Mouse (Mus musculus): Measurements from ENCODE around the gene Dapl1. TPM values are rescaled to one million over a fixed set of nuclear protein-coding genes. Genes with fewer than 3 reads are reported as not detected.

The Dapl1 gene
- 0.25 and 2.7 TPM in 2 replicates for polyA plus RNA-seq (2012; rRNA removed)

DNA sequence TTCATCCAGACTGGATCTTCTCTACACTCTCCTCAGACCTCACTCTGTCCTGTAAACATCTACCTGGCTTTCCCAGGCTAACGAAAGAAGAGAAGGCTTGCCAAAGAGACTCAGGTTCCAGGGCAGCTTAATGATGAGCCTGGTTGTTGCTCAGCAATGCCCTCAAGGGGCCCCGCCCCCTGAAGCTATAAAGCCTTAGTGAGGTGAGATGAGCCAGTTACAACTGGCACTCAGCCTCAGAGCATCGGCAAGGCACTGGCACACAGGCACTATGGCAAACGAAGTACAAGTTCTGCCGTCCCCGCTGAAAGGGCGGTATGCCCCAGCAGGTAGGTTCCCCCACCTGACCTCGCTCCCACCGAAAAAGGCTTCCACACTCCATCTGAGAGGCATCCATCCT, at the start of gene Dapl1:
Gene Dapl1, plus strand, starts transcription at position 216 of the 400 bp plus-strand sequence.
- TF ChIP-seq POLR2A (IDR thresholded peaks at IDR 0.05; ENCODE audit: borderline replicate concordance, extremely low read depth, low read depth, low read length), result no peak
- no peak for TF ChIP-seq CTCF (IDR thresholded peaks at IDR 0.05; ENCODE audit: insufficient read depth, low read length)
- no peak for DNase-seq

DNA sequence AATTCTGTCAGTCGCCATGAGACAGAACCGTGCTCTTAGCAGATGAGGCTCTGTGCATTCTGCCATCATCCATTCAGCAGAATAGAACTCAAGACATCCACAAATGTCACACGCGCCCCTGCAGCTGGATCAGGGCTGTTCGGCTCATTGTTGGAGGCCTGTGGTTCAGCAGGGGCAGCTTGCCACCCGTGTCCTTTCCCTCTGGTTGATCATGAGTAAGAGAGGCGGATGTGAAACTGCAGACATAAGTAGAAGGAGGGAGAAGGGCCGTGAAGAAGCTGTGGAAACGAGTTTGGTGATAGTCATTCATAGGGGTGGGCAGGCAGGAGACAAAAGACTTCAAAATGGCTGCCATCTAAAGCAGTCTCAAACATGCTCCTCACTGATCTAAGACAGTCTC, 49.6 kb upstream of the Dapl1 start:
- TF ChIP-seq CTCF (IDR thresholded peaks at IDR 0.05; ENCODE audit: insufficient read depth, low read length) (no peak), POLR2A (IDR thresholded peaks at IDR 0.05; ENCODE audit: borderline replicate concordance, extremely low read depth, low read depth, low read length) (no peak)
- DNase-seq, result no peak
- H3K4me3 ChIP-seq (replicated peaks; ENCODE audit: extremely low read depth, low read depth, low read length), result no peak overlapping the region
- WGBS, result 91% methylated on average over 9 of the region's 9 CpGs
- H3K4me1 ChIP-seq (ENCODE audit: control insufficient read depth, insufficient read depth, low read length), result peaks cover 5% of the 10 kb centered on the region; the same call in 1 of the 2 replicates

More for the DNA sequence above, at the start of gene Dapl1:
- WGBS, result 73% methylated on average over 9 of the region's 9 CpGs
- H3K4me3 ChIP-seq (replicated peaks; ENCODE audit: extremely low read depth, low read depth, low read length), result no peak within 1 kb of the TSS
- H3K4me1 ChIP-seq (ENCODE audit: control insufficient read depth, insufficient read depth, low read length), result no peaks in the 10 kb centered on the region

DNA sequence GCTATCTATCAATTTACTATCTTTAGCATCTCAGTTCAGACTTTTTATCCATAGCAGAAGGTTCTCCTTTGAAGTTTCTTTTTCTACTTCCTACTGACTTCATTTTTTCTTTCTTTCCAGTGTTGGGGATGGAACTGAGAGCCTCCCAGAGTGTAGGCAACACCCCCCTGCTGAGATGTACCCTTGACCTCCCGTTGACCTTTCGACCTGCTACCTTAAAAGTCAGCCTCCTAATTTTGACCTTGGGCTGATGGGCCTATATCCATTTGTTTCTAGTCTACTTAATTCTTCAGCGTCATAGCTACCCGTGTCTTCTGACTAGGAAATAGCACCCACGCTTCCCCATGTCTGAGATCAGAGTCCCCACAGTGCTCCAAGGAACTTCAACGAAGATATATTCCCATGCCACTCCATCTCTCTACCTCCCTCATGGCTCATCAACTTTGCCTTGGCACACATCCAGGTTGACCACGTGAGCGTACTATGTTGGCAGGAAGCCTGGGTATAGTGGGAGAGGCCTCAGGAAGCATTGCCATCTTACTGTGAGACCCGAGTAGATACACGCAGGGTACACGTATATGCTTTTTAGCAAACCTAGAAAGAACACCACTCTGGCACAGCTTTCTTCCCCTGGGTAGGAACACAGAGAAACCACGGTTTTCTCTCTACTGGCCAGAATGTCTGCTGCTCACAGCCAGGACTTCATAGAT, 46.6 kb upstream of the Dapl1 start:
- 32% methylated on average over 12 of the region's 12 CpGs for WGBS
- Histone ChIP-seq H3K4me3 (replicated peaks; ENCODE audit: extremely low read depth, low read depth, low read length) (no peak overlapping the region), H3K4me1 (ENCODE audit: control insufficient read depth, insufficient read depth, low read length) (peaks cover 5% of the 10 kb centered on the region; the same call in 1 of the 2 replicates)
- DNase-seq, result peak; percentile 72
- TF ChIP-seq CTCF (IDR thresholded peaks at IDR 0.05; ENCODE audit: insufficient read depth, low read length) (no peak), POLR2A (IDR thresholded peaks at IDR 0.05; ENCODE audit: borderline replicate concordance, extremely low read depth, low read depth, low read length) (no peak)

DNA sequence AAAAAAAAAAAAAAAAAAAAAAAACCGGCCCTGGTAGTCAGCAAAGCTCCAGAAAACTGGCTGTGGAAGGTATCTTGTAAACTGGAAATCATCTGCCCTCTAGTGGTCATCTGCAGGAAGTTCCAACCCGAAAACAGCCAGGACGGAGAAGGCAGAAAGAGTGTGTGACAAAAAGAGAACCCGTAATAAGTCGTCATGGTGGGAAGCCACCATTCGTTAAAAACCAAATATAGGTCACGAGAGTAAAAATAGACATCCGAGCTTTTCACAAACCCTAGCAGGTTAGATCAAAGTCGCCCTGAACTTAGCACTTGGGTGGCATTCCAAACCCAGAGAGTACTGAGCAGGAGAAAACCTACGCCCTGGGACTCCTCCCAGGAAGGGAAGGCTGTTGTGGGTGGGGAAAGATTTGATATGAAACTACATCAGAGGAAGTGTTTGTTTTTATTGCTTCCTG, 45.9 kb upstream of the Dapl1 start:
- TF ChIP-seq POLR2A (IDR thresholded peaks at IDR 0.05; ENCODE audit: borderline replicate concordance, extremely low read depth, low read depth, low read length), result 0 out of 2 replicates have a peak, but pooled peaks have one; percentile 29
- TF ChIP-seq CTCF (IDR thresholded peaks at IDR 0.05; ENCODE audit: insufficient read depth, low read length), result peak; percentile 47; the same call in 1 of the 2 replicates
- DNase-seq, result peak; percentile 48
- Histone ChIP-seq H3K4me1 (ENCODE audit: control insufficient read depth, insufficient read depth, low read length) (peaks cover 5% of the 10 kb centered on the region; the same call in 1 of the 2 replicates), H3K4me3 (replicated peaks; ENCODE audit: extremely low read depth, low read depth, low read length) (peak overlapping the region; percentile 3)
- 2% methylated on average over 10 of the region's 10 CpGs for WGBS

DNA sequence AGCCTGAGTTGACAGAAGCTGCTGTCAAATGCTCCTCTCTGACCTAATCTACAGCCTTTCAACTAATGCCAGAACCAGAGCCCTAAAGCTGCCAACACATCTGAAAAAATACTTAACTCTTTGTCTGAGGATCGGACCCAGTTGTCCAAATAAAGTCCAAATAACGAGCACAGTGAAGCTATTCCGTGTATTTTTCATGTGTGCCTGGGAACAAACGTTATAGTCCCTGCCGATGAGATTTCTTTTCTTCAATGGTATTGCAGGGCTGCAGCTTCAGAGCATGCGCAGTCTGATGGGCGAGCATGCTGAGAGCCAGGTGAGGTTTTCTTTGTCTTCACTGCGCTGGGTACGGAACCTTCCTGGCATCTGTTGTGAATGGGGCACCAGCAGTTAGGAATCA, 44.6 kb upstream of the Dapl1 start:
- no peak for DNase-seq
- Histone ChIP-seq H3K4me1 (ENCODE audit: control insufficient read depth, insufficient read depth, low read length) (peaks cover 5% of the 10 kb centered on the region; the same call in 1 of the 2 replicates), H3K4me3 (replicated peaks; ENCODE audit: extremely low read depth, low read depth, low read length) (no peak overlapping the region)
- WGBS, result 72% methylated on average over 9 of the region's 9 CpGs
- TF ChIP-seq CTCF (IDR thresholded peaks at IDR 0.05; ENCODE audit: insufficient read depth, low read length) (no peak), POLR2A (IDR thresholded peaks at IDR 0.05; ENCODE audit: borderline replicate concordance, extremely low read depth, low read depth, low read length) (no peak)

DNA sequence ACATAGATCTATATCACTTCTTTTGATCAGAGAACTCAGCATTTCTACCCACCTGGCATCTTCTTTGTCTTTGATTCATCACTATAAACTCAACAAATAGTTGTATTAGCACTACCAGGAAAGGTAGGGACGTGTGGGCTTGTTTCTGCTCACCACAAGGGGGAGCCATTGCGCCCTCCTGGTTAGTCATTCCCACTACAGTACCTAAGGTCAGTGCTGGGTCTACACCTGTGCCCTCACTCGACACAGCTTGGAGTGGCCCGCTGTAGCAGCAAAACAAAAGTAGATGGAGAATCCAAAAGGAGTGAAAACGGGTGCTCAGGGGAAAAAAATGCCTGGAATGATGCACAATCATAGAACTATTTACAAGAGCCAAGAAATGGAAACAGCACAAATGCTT, 44.0 kb upstream of the Dapl1 start:
- peak; percentile 93 for TF ChIP-seq CTCF (IDR thresholded peaks at IDR 0.05; ENCODE audit: insufficient read depth, low read length)
- no peak for TF ChIP-seq POLR2A (IDR thresholded peaks at IDR 0.05; ENCODE audit: borderline replicate concordance, extremely low read depth, low read depth, low read length)
- peaks cover 5% of the 10 kb centered on the region; the same call in 1 of the 2 replicates for H3K4me1 ChIP-seq (ENCODE audit: control insufficient read depth, insufficient read depth, low read length)
- H3K4me3 ChIP-seq (replicated peaks; ENCODE audit: extremely low read depth, low read depth, low read length), result no peak overlapping the region
- WGBS, result 25% methylated on average over 5 of the region's 5 CpGs
- DNase-seq, result peak; percentile 69

DNA sequence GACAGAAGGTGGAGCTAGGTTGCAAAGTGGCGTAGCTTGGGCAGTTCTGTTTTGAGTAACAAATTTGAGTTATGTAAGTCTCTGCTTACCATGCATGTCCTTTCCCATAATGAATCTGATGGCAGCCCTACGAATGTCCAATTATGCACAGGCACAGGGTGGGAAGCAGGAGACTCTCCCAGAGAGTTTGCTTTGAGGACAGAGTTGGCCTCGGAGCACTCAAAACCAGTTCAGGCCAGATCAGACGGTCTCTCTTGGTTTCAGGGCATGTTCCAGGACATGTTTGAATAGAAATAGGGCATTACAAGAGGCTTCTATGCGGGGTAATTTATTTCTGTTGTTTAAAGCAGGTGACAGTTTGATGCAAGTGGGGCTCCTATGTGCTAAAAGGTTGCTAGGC, 42.8 kb upstream of the Dapl1 start:
- Histone ChIP-seq H3K4me1 (ENCODE audit: control insufficient read depth, insufficient read depth, low read length) (peaks cover 5% of the 10 kb centered on the region; the same call in 1 of the 2 replicates), H3K4me3 (replicated peaks; ENCODE audit: extremely low read depth, low read depth, low read length) (no peak overlapping the region)
- WGBS, result 76% methylated on average over 5 of the region's 5 CpGs
- no peak for DNase-seq
- TF ChIP-seq CTCF (IDR thresholded peaks at IDR 0.05; ENCODE audit: insufficient read depth, low read length), result no peak
- TF ChIP-seq POLR2A (IDR thresholded peaks at IDR 0.05; ENCODE audit: borderline replicate concordance, extremely low read depth, low read depth, low read length), result no peak

DNA sequence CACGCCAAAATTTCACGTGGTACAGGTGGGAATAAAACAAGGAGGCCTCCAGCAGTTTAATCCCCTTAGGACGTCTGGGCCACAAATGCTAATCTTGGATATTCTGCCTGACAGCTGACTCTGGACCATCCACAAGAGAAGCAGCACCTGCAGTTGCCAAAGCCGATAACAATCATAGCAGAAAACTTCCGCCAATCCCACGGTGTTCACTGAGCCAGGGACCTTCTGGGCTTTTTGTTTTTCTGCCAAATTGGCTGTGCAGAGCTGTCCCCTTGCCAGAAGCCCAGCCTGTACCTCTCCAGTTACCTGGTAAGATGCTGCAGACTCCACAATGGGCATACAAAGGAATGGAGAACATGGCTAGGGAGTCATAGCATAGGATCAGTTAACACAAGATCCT, 37.8 kb upstream of the Dapl1 start:
- no peak for DNase-seq
- H3K4me3 ChIP-seq (replicated peaks; ENCODE audit: extremely low read depth, low read depth, low read length), result no peak overlapping the region
- WGBS, result 68% methylated on average over 6 of the region's 6 CpGs
- TF ChIP-seq CTCF (IDR thresholded peaks at IDR 0.05; ENCODE audit: insufficient read depth, low read length) (no peak), POLR2A (IDR thresholded peaks at IDR 0.05; ENCODE audit: borderline replicate concordance, extremely low read depth, low read depth, low read length) (no peak)
- no peaks in the 10 kb centered on the region for H3K4me1 ChIP-seq (ENCODE audit: control insufficient read depth, insufficient read depth, low read length)

DNA sequence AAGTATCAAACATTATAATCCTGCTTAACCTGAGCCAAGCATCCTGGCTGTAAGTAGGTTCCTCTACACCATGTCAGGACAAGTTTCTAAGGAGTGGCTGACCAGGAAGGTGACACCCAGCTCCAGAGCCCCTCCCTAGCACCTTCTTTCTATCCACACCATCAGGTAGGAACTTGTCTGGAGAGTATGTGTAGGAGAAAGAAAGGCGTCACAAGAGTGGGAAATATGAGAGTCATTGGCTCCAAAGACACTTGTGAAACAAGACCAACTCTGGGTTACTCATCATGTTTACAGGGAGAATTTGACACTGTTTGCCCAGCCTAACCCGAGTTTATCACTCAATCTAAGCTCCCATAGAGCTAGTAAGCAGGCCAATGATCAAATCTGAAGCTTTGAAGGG, 36.7 kb upstream of the Dapl1 start:
- H3K4me1 ChIP-seq (ENCODE audit: control insufficient read depth, insufficient read depth, low read length), result no peaks in the 10 kb centered on the region
- TF ChIP-seq CTCF (IDR thresholded peaks at IDR 0.05; ENCODE audit: insufficient read depth, low read length) (no peak), POLR2A (IDR thresholded peaks at IDR 0.05; ENCODE audit: borderline replicate concordance, extremely low read depth, low read depth, low read length) (no peak)
- no peak for DNase-seq
- WGBS, result 67% methylated on average over 2 of the region's 2 CpGs
- no peak overlapping the region for H3K4me3 ChIP-seq (replicated peaks; ENCODE audit: extremely low read depth, low read depth, low read length)

DNA sequence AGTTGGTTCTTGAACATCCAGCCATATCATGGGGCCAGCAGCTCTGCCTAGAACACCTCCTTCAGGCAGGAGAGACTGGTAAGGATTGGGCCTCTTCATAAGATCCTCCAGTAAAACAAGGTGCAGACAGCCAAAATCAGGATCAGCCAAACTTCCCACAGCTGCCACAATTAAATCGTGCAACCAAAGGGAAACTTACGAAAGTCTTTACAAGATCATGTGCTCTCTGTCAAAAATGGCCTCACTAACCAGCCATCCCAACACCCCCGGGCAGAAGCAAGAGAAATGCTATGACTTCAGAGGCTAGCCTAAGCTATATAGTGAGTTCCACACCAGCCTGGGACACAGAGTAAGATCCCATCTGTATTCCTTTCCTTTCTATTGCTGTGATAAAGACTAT, 35.9 kb upstream of the Dapl1 start:
- TF ChIP-seq CTCF (IDR thresholded peaks at IDR 0.05; ENCODE audit: insufficient read depth, low read length) (no peak), POLR2A (IDR thresholded peaks at IDR 0.05; ENCODE audit: borderline replicate concordance, extremely low read depth, low read depth, low read length) (no peak)
- DNase-seq, result no peak
- Histone ChIP-seq H3K4me1 (ENCODE audit: control insufficient read depth, insufficient read depth, low read length) (no peaks in the 10 kb centered on the region), H3K4me3 (replicated peaks; ENCODE audit: extremely low read depth, low read depth, low read length) (no peak overlapping the region)
- WGBS, result 89% methylated on average over 3 of the region's 3 CpGs

All from lung, adult 2 months (tissue).